Comparison of ENCODE assay signal across 21 mouse cellular contexts in the genomic region with DNA sequence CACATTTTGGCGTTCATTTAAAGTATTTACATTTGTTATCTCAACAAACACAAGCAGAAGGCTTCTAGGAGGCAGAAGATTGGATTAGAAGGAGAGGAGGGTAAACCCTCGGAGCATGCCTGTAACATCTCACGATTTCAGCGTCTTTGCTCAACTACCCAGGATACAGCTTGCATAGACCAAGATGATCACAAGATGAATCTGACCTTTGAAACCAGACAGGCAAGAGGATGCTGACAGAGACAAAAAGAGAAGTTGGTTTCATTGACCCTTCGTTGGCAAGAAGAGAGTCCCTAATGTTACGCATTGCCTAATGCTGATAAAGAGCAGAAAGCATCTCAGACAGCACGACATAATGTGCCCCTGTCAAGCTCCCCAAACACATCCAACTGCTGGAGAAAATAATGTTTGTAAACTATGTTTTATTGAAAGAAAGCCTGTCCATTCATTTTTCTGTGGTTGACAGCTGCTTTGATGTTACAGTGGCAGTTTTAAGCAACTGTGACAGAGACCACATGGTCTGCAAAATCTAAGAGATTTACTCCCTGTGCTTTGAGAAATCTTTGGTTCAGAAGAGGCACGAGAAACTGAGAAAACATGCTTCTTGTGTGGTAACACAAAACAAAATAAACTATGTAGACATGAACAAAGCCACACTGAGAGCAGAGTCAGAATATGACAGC. TPM values are rescaled to one million over a fixed set of nuclear protein-coding genes. Genes with fewer than 3 reads are reported as not detected.
DNase-seq lines count a peak whose midpoint lies in the region; ATAC-seq and TF ChIP-seq lines count a peak whose summit lies in the region.
"Had no signal": no experiment of that assay in that cellular context is flagged by ENCODE, and none has a peak within 500 bp of the region (broad histone marks: within the 10 kb centered on the region; RNA-seq: fewer than 3 reads in every experiment).

No protein-coding gene starts in this region.

- peak; percentile 84 for DNase-seq in kidney, adult 2 months
- no peak for DNase-seq in kidney, adult 18-20 months
- no peak for DNase-seq in lung, adult 2 months
- DNase-seq in stomach, postnatal 0 days (ENCODE audit: low spot score): no peak
- peak; percentile 38 for DNase-seq in kidney, postnatal 14 days
- no peak for DNase-seq in thymus, postnatal 25 days
- DNase-seq: adrenal gland, postnatal 10 days; cerebellum, adult 11 months; cerebellum, adult 8-10 months; cerebellum, postnatal 14 days; embryo, embryonic 11 days; gastrocnemius, postnatal 36 days; heart, adult 18-20 months; heart, postnatal 14 days had no signal

- H3K4me3 ChIP-seq in kidney, adult 2 months (ENCODE audit: insufficient read depth, low read depth, low read length): no peak overlapping the region
- H3K4me3 ChIP-seq in lung, embryonic 15.5 days: no peak overlapping the region
- H3K4me3 ChIP-seq in lung, adult 2 months (replicated peaks; ENCODE audit: extremely low read depth, low read depth, low read length): no peak overlapping the region
- no peak overlapping the region for H3K4me3 ChIP-seq in stomach, embryonic 16.5 days (replicated peaks; ENCODE audit: low read length)
- no peak overlapping the region for H3K4me3 ChIP-seq in stomach, postnatal 0 days (ENCODE audit: low read depth, low read length)
- H3K4me3 ChIP-seq: embryonic facial prominence, embryonic 15.5 days; erythroblast, embryonic 14.5 days; forebrain, embryonic 10.5 days; heart, embryonic 10.5 days had no signal

- H3K4me1 ChIP-seq in kidney, adult 2 months (ENCODE audit: control insufficient read depth, insufficient read depth, low read length): peaks cover 15% of the 10 kb centered on the region
- H3K4me1 ChIP-seq in lung, embryonic 15.5 days: peaks cover 8% of the 10 kb centered on the region
- H3K4me1 ChIP-seq in lung, adult 2 months (ENCODE audit: control insufficient read depth, insufficient read depth, low read length): no peaks in the 10 kb centered on the region
- no peaks in the 10 kb centered on the region for H3K4me1 ChIP-seq in stomach, embryonic 16.5 days (ENCODE audit: control insufficient read depth, insufficient read depth, low read length)
- no peaks in the 10 kb centered on the region for H3K4me1 ChIP-seq in stomach, postnatal 0 days (replicated peaks; ENCODE audit: control insufficient read depth, insufficient read depth)
- H3K4me1 ChIP-seq: embryonic facial prominence, embryonic 15.5 days; forebrain, embryonic 10.5 days; heart, embryonic 10.5 days had no signal

- H3K9ac ChIP-seq in lung, embryonic 15.5 days: no peak overlapping the region
- H3K9ac ChIP-seq in stomach, embryonic 16.5 days (ENCODE audit: low read length): no peak overlapping the region
- H3K9ac ChIP-seq in stomach, postnatal 0 days (ENCODE audit: low read length): no peak overlapping the region
- H3K9ac ChIP-seq: embryonic facial prominence, embryonic 15.5 days had no signal

- no peak for TF ChIP-seq POLR2A in kidney, adult 2 months (IDR thresholded peaks at IDR 0.05; ENCODE audit: low read depth, low read length)
- no peak for TF ChIP-seq POLR2A in lung, adult 2 months (IDR thresholded peaks at IDR 0.05; ENCODE audit: borderline replicate concordance, extremely low read depth, low read depth, low read length)

- H3K9me3 ChIP-seq in lung, embryonic 15.5 days: no peaks in the 10 kb centered on the region
- H3K9me3 ChIP-seq in stomach, embryonic 16.5 days (replicated peaks; ENCODE audit: control insufficient read depth, low read length): no peaks in the 10 kb centered on the region
- H3K9me3 ChIP-seq in stomach, postnatal 0 days (ENCODE audit: control insufficient read depth, low read length): no peaks in the 10 kb centered on the region
- H3K9me3 ChIP-seq: embryonic facial prominence, embryonic 15.5 days; forebrain, embryonic 10.5 days; heart, embryonic 10.5 days had no signal

- no peak for TF ChIP-seq CTCF in kidney, adult 2 months (conservative IDR thresholded peaks at IDR 0.05; ENCODE audit: insufficient read depth, insufficient read length, low read depth, low read length)
- no peak for TF ChIP-seq CTCF in lung, adult 2 months (IDR thresholded peaks at IDR 0.05; ENCODE audit: insufficient read depth, low read length)
- TF ChIP-seq CTCF in stomach, postnatal 0 days (IDR thresholded peaks at IDR 0.05; ENCODE audit: low read depth): no peak

- H3K36me3 ChIP-seq in kidney, adult 2 months (ENCODE audit: control insufficient read depth, insufficient read depth, low read length): no peaks in the 10 kb centered on the region
- H3K36me3 ChIP-seq in lung, embryonic 15.5 days: no peaks in the 10 kb centered on the region
- H3K36me3 ChIP-seq in stomach, embryonic 16.5 days (ENCODE audit: control insufficient read depth, insufficient read depth, low read length): no peaks in the 10 kb centered on the region
- H3K36me3 ChIP-seq in stomach, postnatal 0 days (ENCODE audit: control insufficient read depth, insufficient read depth, low read length): no peaks in the 10 kb centered on the region
- H3K36me3 ChIP-seq: embryonic facial prominence, embryonic 15.5 days; forebrain, embryonic 10.5 days; heart, embryonic 10.5 days had no signal

- no peak for TF ChIP-seq EP300 in stomach, postnatal 0 days (optimal IDR thresholded peaks at IDR 0.05)

- no peaks in the 10 kb centered on the region for H3K27me3 ChIP-seq in kidney, adult 2 months (replicated peaks; ENCODE audit: control insufficient read depth, insufficient read depth, low read length)
- H3K27me3 ChIP-seq in lung, embryonic 15.5 days: no peaks in the 10 kb centered on the region
- H3K27me3 ChIP-seq in stomach, embryonic 16.5 days (ENCODE audit: control insufficient read depth, insufficient read depth, low read length): no peaks in the 10 kb centered on the region
- H3K27me3 ChIP-seq in stomach, postnatal 0 days (ENCODE audit: control insufficient read depth, insufficient read depth, low read length): no peaks in the 10 kb centered on the region

- peak; percentile 92 for ATAC-seq in lung, embryonic 15.5 days (ENCODE audit: borderline replicate concordance, extremely low read depth, low FRiP score, low TSS enrichment)
- peak; percentile 17; the same call in 1 of the 2 replicates for ATAC-seq in stomach, embryonic 16.5 days (ENCODE audit: insufficient read depth, low FRiP score)
- ATAC-seq in stomach, postnatal 0 days (ENCODE audit: low FRiP score, low TSS enrichment): no peak
- ATAC-seq: forebrain, embryonic 14.5 days had no signal

- WGBS in kidney, adult 2 months: 43% methylated on average over 8 of the region's 8 CpGs
- 21% methylated on average over 8 of the region's 8 CpGs for WGBS in lung, embryonic 15.5 days
- WGBS in lung, adult 2 months: 31% methylated on average over 8 of the region's 8 CpGs
- WGBS in stomach, embryonic 16.5 days: 26% methylated on average over 8 of the region's 8 CpGs
- WGBS in stomach, postnatal 0 days: 38% methylated on average over 8 of the region's 8 CpGs

- peak overlapping the region; percentile 85 for H3K27ac ChIP-seq in kidney, adult 2 months (ENCODE audit: insufficient read depth, low read depth, low read length)
- H3K27ac ChIP-seq in lung, embryonic 15.5 days: no peak overlapping the region
- H3K27ac ChIP-seq in stomach, embryonic 16.5 days (ENCODE audit: low read length): no peak overlapping the region
- no peak overlapping the region for H3K27ac ChIP-seq in stomach, postnatal 0 days (replicated peaks)
- H3K27ac ChIP-seq: embryonic facial prominence, embryonic 15.5 days; forebrain, embryonic 10.5 days; heart, embryonic 10.5 days had no signal

- H3K4me2 ChIP-seq in lung, embryonic 15.5 days: no peak overlapping the region
- no peak overlapping the region for H3K4me2 ChIP-seq in stomach, embryonic 16.5 days (ENCODE audit: low read depth, low read length)
- no peak overlapping the region for H3K4me2 ChIP-seq in stomach, postnatal 0 days (replicated peaks; ENCODE audit: low read depth)
- H3K4me2 ChIP-seq: embryonic facial prominence, embryonic 15.5 days had no signal

RNA-seq across cellular contexts. Expression of gene Galnt3, which starts 7.2 kb away (rescaled TPM):
- polyA plus RNA-seq in kidney, adult 2 months (2012; rRNA removed): 17.9 and 21.0 TPM in 2 replicates
- polyA plus RNA-seq in lung, embryonic 15.5 days (2015; fragmentation: Nextera tagmentation; extraction: Ambion mirVana): 14.7 and 15.2 TPM in 2 replicates
- polyA plus RNA-seq in lung, adult 2 months (2012; rRNA removed): 2.7 and 5.1 TPM in 2 replicates
- 10.2 and 12.4 TPM in 2 replicates for polyA plus RNA-seq in stomach, embryonic 16.5 days (2015; fragmentation: Nextera tagmentation; extraction: Ambion mirVana)
- polyA plus RNA-seq in stomach, postnatal 0 days (2015; fragmentation: Nextera tagmentation; extraction: Ambion mirVana): 11.3 and 12.4 TPM in 2 replicates
- polyA plus RNA-seq: erythroblast, embryonic 14.5 days had no signal

Comparison
In these comparisons a context has a peak if more than half of its experiments do, and no peak if none do; other contexts are left out.
1. DNase-seq: peak in kidney, adult 2 months (single experiment) and kidney, postnatal 14 days (single experiment); none in kidney, adult 18-20 months (single experiment), lung, adult 2 months (single experiment), stomach, postnatal 0 days (single experiment) and thymus, postnatal 25 days (single experiment).